Mouse (Mus musculus) hindbrain, embryonic 12.5 days (tissue): Measurements from ENCODE around the gene Tgm6. TPM values are rescaled to one million over a fixed set of nuclear protein-coding genes. Genes with fewer than 3 reads are reported as not detected.

Source experiments
- ATAC-seq: fragments of 200-750 bp; cut with Nextera tagmentation; 2 replicates; pipeline ENCODE4 v1.8.0; 2017; ENCODE audit warnings: moderate TSS enrichment; ENCODE audit not compliant: low FRiP score
- H3K27ac ChIP-seq: fragments of 300-500 bp; sonication (generic); 2 replicates; pipeline ENCODE4 v1.5.1; 2016; ENCODE audit warnings: mild to moderate bottlenecking
- H3K27me3 ChIP-seq: fragments of 300-500 bp; sonication (generic); 2 replicates; pipeline ENCODE4 v1.6.1; 2016; ENCODE audit warnings: mild to moderate bottlenecking
- H3K36me3 ChIP-seq: fragments of 300-500 bp; sonication (generic); 2 replicates; pipeline ENCODE4 v1.6.1; 2016; ENCODE audit warnings: mild to moderate bottlenecking
- H3K4me1 ChIP-seq: fragments of 300-500 bp; sonication (generic); 2 replicates; pipeline ENCODE4 v1.6.1; 2016
- H3K4me2 ChIP-seq: fragments of 300-500 bp; sonication (generic); replicated peaks from 2 replicates; pipeline ENCODE4 v1.6.1; 2016; ENCODE audit warnings: mild to moderate bottlenecking
- H3K4me3 ChIP-seq: fragments of 300-500 bp; sonication (generic); 2 replicates; pipeline ENCODE4 v1.5.1; 2016; ENCODE audit warnings: mild to moderate bottlenecking
- H3K9ac ChIP-seq: fragments of 300-500 bp; sonication (generic); 2 replicates; pipeline ENCODE4 v1.6.1; 2016; ENCODE audit warnings: mild to moderate bottlenecking, moderate library complexity
- H3K9me3 ChIP-seq: fragments of 300-500 bp; sonication (generic); replicated peaks from 2 replicates; pipeline ENCODE4 v1.6.1; 2016; ENCODE audit warnings: mild to moderate bottlenecking
- WGBS: fragments of 180-500 bp; shearing (Covaris S2); methylation state at CpG from one replicate; pipeline ENCODE4 v1.1.7; 2016; 5-methylcytosine and 5-hydroxymethylcytosine counted together
- polyA plus RNA-seq: library from polyadenylated mRNA; unstranded; fragments of >200 nt; fragmentation: Nextera tagmentation; extraction: Ambion mirVana; gene quantifications from 2 replicates; pipeline ENCODE4 v1.2.1, GENCODE M21; 2016

Tgm6 gene
- polyA plus RNA-seq = not detected in 2 replicates

DNA sequence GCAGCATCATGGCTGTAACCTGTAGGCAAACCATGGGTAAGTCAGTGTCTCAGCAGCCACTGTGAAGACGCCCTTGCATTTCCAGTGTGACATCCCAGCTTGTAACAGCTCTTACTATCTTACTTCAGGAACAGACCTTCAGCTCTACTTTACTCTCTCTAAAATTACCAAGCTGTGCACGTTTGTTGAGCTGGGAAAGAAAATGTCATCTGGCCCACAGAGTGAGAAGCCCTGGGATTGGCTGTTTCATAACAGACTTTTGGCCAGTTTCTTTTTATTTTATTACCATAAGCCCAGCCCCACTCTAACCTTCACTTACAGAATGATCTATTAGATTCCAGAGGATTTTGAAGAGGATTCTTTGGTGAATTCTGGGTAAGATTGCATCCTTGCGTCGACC is at the start of gene Tgm6:
TSS of gene Tgm6 (plus strand) at position 301 of the 400 bp plus-strand sequence.
- ATAC-seq = no peak
- Histone ChIP-seq H3K27ac (no peak within 1 kb of the TSS), H3K4me3 (no peak within 1 kb of the TSS), H3K9ac (no peak within 1 kb of the TSS), H3K4me2 (no peak within 1 kb of the TSS), H3K4me1 (no peaks in the 10 kb centered on the region), H3K36me3 (no peaks in the 10 kb centered on the region), H3K9me3 (no peaks in the 10 kb centered on the region), H3K27me3 (no peaks in the 10 kb centered on the region)
- 76% methylated on average over 4 of the region's 4 CpGs for WGBS

DNA sequence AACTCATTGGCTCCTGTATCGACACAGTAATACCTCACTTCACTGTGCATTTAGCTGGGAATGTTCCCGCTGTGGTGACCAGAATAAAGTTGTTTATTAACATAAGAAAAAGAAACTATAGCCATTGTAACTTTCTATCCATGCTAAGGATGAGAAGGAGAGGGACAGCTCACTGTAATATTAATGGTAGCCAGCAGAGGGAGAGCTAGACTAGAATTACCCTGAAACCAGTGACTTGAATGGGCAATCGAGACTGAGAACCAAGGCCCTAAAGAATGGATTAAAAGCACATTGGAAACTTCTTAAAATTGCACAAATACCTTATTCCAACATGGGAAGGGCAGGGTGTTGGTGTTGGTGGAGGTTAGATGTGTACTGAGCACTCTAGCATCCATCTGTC is 44.0 kb upstream of the Tgm6 start:
- WGBS = 23% methylated on average over 3 of the region's 3 CpGs
- Histone ChIP-seq H3K27me3 (no peaks in the 10 kb centered on the region), H3K4me3 (no peak overlapping the region), H3K9me3 (no peaks in the 10 kb centered on the region), H3K27ac (no peak overlapping the region), H3K4me2 (no peak overlapping the region), H3K4me1 (no peaks in the 10 kb centered on the region), H3K36me3 (no peaks in the 10 kb centered on the region), H3K9ac (no peak overlapping the region)
- ATAC-seq = no peak

DNA sequence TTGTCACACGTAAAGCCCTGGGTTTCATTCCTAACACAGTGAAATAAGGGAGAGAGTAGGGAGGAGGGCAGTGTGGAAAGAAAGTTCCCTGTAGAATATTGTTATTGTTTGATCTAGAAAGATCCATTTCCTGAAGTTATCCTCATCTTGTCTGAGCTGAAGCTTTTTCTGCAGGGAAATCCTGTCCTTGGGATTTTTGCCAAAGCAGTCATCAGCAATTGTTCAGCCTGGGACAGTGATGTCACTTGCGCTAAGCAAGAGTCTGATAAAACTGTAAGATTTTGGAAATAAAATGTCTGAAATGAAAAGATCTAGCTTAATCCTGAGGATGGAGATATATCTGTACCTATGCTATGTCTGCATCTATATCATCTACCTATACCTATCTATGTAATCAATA is 41.8 kb upstream of the Tgm6 start:
- no peaks in the 10 kb centered on the region for H3K9me3 ChIP-seq
- no peaks in the 10 kb centered on the region for H3K36me3 ChIP-seq
- no peak for ATAC-seq
- 77% methylated on average over 2 of the region's 2 CpGs for WGBS
- no peak overlapping the region for H3K9ac ChIP-seq
- no peaks in the 10 kb centered on the region for H3K27me3 ChIP-seq
- no peaks in the 10 kb centered on the region for H3K4me1 ChIP-seq
- no peak overlapping the region for H3K4me3 ChIP-seq
- no peak overlapping the region for H3K4me2 ChIP-seq
- no peak overlapping the region for H3K27ac ChIP-seq

GRCm38 (mm10) chr2:130112804-130113203 is 588 bp downstream of the Tgm6 start:
- 77% methylated on average over 4 of the region's 4 CpGs for WGBS
- Histone ChIP-seq H3K27me3 (no peaks in the 10 kb centered on the region), H3K4me1 (no peaks in the 10 kb centered on the region), H3K9me3 (no peaks in the 10 kb centered on the region), H3K9ac (no peak overlapping the region), H3K27ac (no peak overlapping the region), H3K36me3 (no peaks in the 10 kb centered on the region), H3K4me2 (no peak overlapping the region), H3K4me3 (no peak overlapping the region)
- no peak for ATAC-seq

- no peaks in the 10 kb centered on the region for H3K9me3 ChIP-seq
- no peaks in the 10 kb centered on the region for H3K4me1 ChIP-seq
- H3K4me2 ChIP-seq = no peak overlapping the region
- H3K27me3 ChIP-seq = no peaks in the 10 kb centered on the region
- ATAC-seq = no peak
- H3K9ac ChIP-seq = no peak overlapping the region
- H3K27ac ChIP-seq = no peak overlapping the region
- H3K4me3 ChIP-seq = no peak overlapping the region
- no peaks in the 10 kb centered on the region for H3K36me3 ChIP-seq
- WGBS = 46% methylated on average over 3 of the region's 3 CpGs
Measured at GRCm38 (mm10) chr2:130113379-130113778, 1.2 kb downstream of the Tgm6 start.

DNA sequence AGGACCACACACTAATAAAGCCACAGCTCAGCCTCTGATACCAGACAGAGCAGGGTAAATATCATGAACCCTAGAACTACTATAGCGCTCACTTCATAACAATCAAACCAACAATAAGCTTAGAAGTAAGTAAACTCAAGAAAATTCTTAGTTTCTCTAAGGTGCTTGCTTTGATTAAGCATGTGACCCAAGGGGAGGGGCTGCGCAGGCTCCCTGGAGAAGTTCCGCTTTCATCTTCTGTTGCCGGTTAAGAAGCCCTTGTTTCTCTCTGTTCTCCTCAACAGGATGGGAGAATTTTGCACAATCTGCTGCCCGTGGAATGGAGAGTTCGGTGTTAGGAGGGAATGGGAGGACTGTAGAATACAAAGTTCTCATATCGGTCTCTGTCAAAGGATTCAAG is 6.4 kb downstream of the Tgm6 start:
- no peak overlapping the region for H3K4me2 ChIP-seq
- H3K9ac ChIP-seq = no peak overlapping the region
- no peak overlapping the region for H3K27ac ChIP-seq
- no peaks in the 10 kb centered on the region for H3K4me1 ChIP-seq
- H3K27me3 ChIP-seq = no peaks in the 10 kb centered on the region
- no peaks in the 10 kb centered on the region for H3K36me3 ChIP-seq
- H3K4me3 ChIP-seq = no peak overlapping the region
- 80% methylated on average over 7 of the region's 7 CpGs for WGBS
- ATAC-seq = no peak
- H3K9me3 ChIP-seq = 0 out of 2 replicates have a peak, but pooled peaks cover 5% of the 10 kb centered on the region

DNA sequence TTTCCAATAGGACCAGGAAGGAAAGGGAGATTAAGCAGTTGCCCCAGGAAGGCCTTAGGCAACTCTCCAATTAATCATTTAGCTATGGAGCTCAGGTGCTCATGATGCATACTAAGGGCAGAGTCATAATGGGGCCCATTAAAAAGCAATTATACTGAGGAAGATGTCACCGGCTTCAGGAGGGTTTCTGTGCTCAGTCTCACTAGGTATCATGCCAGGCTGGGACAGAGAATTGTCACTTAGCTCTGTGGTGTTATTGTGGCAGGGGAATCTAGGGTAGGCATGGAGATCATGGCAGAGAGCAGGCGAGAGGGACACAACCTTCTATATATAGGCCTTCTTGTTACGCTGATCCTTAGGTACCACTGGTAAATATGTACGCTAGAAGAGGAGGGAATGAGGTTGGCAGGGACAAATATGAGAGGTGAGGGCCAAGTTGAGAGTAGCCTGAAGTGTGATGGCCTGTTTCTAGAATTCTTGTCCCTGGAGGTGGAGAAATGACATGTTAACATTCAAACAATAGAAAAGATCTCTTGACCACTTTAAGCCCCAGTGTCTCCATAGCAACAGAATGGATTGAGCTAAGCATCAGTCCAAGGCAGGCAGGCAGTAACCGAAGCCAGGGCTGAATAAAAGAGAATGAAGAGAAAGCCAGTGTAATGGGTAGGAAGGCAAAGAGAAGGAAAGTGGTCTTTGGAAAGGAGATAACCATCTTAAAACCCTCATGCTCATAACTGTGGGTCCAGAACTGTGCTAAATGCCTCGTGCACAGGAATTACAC is 13.3 kb downstream of the Tgm6 start:
- peak overlapping the region; percentile 35; the same call in 1 of the 2 replicates for H3K27ac ChIP-seq
- WGBS = 59% methylated on average over 6 of the region's 6 CpGs
- no peaks in the 10 kb centered on the region for H3K36me3 ChIP-seq
- no peak overlapping the region for H3K4me2 ChIP-seq
- no peak overlapping the region for H3K9ac ChIP-seq
- no peak overlapping the region for H3K4me3 ChIP-seq
- no peaks in the 10 kb centered on the region for H3K27me3 ChIP-seq
- H3K4me1 ChIP-seq = peaks cover 11% of the 10 kb centered on the region
- 0 out of 2 replicates have a peak, but pooled peaks cover 5% of the 10 kb centered on the region for H3K9me3 ChIP-seq
- ATAC-seq = peak; percentile 54

DNA sequence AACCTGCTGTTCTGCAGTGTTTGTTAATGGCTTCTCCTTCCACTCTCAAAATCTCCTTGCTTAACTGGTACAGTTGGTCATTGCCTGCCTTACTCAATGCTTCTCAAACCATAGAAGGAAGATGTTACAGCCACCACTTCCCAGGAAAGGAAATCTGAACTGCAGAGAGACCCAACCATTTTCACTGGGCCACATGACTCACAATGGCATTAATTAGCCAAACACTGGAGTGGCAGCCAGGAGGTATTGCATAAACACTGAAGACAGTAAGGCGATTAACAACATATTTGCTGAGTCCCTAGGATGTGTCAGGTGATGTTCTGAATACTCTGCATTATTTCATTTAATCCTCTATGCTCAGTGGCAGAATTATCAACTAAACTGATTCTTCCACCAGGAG is 13.9 kb downstream of the Tgm6 start:
- H3K4me1 ChIP-seq = peaks cover 11% of the 10 kb centered on the region
- no peaks in the 10 kb centered on the region for H3K27me3 ChIP-seq
- WGBS = 69% methylated on average over 1 of the region's 1 CpGs
- no peak overlapping the region for H3K4me2 ChIP-seq
- H3K9ac ChIP-seq = no peak overlapping the region
- 0 out of 2 replicates have a peak, but pooled peaks cover 5% of the 10 kb centered on the region for H3K9me3 ChIP-seq
- H3K4me3 ChIP-seq = no peak overlapping the region
- no peak overlapping the region for H3K27ac ChIP-seq
- no peak for ATAC-seq
- no peaks in the 10 kb centered on the region for H3K36me3 ChIP-seq

GRCm38 (mm10) chr2:130129687-130130086 is 17.5 kb downstream of the Tgm6 start:
- no peak overlapping the region for H3K27ac ChIP-seq

GRCm38 (mm10) chr2:130143011-130143410 is 30.8 kb downstream of the Tgm6 start:
- no peak overlapping the region for H3K4me3 ChIP-seq
- no peaks in the 10 kb centered on the region for H3K4me1 ChIP-seq
- no peak overlapping the region for H3K27ac ChIP-seq
- no peaks in the 10 kb centered on the region for H3K9me3 ChIP-seq
- H3K36me3 ChIP-seq = no peaks in the 10 kb centered on the region
- H3K27me3 ChIP-seq = no peaks in the 10 kb centered on the region
- no peak overlapping the region for H3K4me2 ChIP-seq
- WGBS = 94% methylated on average over 8 of the region's 8 CpGs
- H3K9ac ChIP-seq = no peak overlapping the region
- no peak for ATAC-seq

More at GRCm38 (mm10) chr2:130129687-130130086, 17.5 kb downstream of the Tgm6 start:
- Histone ChIP-seq H3K9me3 (no peaks in the 10 kb centered on the region), H3K4me2 (no peak overlapping the region), H3K4me1 (peaks cover 11% of the 10 kb centered on the region), H3K36me3 (no peaks in the 10 kb centered on the region), H3K4me3 (no peak overlapping the region), H3K27me3 (no peaks in the 10 kb centered on the region), H3K9ac (no peak overlapping the region)
- WGBS = 90% methylated on average over 1 of the region's 1 CpGs
- ATAC-seq = no peak

DNA sequence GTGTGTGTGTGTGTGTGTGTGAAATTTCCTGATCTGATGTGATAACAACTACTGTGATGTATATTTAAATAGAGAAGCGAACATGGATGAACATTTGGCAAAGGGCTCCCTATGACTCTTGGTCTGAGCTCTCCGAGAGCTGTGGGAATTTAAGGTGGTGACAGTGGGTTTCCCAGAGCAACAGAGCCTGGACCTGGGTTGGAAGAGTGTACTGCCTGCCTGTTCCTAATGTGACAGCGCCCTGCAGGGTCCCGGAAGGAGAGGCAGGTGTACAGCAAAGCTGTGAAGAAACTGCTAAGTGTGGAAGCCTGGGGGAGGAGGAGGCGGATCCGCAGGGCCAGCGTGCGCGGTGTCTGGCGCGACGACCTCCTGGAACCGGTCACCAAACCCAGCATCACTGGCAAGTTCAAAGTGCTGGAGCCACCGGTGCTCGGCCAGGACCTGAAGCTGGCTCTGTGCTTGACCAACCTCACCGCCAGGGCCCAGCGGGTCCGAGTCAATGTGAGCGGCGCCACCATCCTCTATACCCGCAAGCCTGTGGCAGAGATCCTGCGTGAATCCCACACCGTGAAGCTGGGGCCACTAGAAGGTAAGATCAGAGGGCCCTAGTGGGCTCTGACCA is 32.6 kb downstream of the Tgm6 start:
- H3K4me1 ChIP-seq = no peaks in the 10 kb centered on the region
- H3K9ac ChIP-seq = no peak overlapping the region
- no peak overlapping the region for H3K4me2 ChIP-seq
- no peak overlapping the region for H3K27ac ChIP-seq
- 86% methylated on average over 23 of the region's 23 CpGs for WGBS
- H3K4me3 ChIP-seq = no peak overlapping the region
- no peak for ATAC-seq
- H3K36me3 ChIP-seq = no peaks in the 10 kb centered on the region
- no peaks in the 10 kb centered on the region for H3K9me3 ChIP-seq
- H3K27me3 ChIP-seq = no peaks in the 10 kb centered on the region

DNA sequence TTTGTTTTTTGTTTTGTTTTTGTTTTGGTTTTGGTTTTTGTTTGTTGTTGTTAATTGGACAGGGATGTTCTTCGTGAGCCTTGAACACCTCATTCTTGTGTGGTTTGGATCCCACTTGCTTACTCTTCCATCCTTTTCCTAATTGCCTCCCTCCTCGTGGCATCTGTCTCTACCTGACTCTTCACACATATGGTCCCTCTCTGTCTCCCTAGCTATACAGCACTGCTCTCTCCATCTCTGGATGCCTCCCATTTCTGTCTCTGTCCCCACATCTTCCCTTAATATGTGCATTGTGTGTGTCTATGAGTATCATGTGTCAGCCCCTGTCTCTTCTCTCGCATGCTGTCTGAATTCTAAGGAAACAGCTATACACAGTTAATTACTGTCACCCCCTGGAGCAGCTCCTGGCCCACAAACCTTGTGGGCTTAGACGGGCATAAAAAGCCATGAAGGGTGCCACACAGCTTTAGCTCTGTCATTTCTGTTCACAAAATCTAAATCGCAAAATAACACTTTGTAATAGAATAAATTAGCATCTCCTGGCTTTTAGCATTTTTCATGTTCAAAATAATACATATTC is 34.0 kb downstream of the Tgm6 start:
- no peaks in the 10 kb centered on the region for H3K27me3 ChIP-seq
- no peak overlapping the region for H3K4me3 ChIP-seq
- H3K4me1 ChIP-seq = no peaks in the 10 kb centered on the region
- 75% methylated on average over 5 of the region's 5 CpGs for WGBS
- H3K9me3 ChIP-seq = no peaks in the 10 kb centered on the region
- no peak overlapping the region for H3K9ac ChIP-seq
- no peaks in the 10 kb centered on the region for H3K36me3 ChIP-seq
- H3K4me2 ChIP-seq = no peak overlapping the region
- no peak overlapping the region for H3K27ac ChIP-seq
- no peak for ATAC-seq
